Mouse (Mus musculus) adrenal gland, postnatal 14 days (tissue): ENCODE measurements at regions not wholly inside any gene's neighbourhood (a gene's known extent, or its start where the extent isn't known, plus 50 kb on each side); places are given as distances from the start of the nearest gene placed in this dataset.
"Not testable (repeated sequence)": the region's sequence is repeated elsewhere in the genome, so short reads cannot be mapped to it uniquely, and the experiment has no call there.

Experiments
- DNase-seq: peaks from one replicate; pipeline ENCODE4 v3.0.0; 2021; ENCODE audit warnings: mixed read lengths

DNA sequence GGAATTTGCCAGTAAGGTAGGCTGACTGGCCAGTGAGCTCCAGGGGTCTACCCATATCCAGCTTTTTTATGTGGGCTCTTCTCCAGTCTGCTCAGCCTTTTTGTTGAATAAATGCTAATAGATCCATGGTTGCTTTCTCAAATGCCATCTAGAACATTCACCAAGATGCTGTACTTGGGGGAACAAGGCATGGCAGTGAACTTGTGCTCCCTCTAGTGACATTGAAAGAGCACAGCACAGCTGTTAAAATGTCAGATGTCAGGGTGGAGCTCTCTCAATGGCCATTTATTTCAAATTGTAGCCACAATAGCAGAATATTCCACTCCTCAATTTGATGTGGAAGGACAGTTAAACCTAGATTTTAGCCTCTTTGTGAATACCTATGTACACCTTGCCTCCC lies 86.3 kb downstream of the Kcnk1 start:
- no peak for DNase-seq

DNA sequence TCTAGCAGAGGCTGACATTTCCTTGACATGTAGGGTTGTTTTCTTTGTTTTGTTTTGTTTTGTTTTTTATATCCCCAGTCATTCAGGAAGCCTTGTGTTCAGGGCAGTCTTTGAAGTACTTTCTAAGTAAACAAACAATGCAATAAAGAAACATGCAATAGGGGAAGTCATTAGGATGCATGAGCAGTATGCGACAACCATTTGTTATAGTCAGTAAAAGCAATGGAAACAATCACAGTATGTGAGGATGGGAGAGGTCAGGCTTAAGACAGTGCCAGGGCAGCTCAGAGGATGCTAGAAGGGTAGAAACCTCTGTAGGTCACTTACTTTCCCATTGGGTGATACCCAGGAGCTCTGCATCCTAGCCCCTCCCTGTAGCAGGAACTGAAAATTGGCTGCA lies 87.9 kb downstream of the Kcnk1 start:
- DNase-seq: no peak

DNA sequence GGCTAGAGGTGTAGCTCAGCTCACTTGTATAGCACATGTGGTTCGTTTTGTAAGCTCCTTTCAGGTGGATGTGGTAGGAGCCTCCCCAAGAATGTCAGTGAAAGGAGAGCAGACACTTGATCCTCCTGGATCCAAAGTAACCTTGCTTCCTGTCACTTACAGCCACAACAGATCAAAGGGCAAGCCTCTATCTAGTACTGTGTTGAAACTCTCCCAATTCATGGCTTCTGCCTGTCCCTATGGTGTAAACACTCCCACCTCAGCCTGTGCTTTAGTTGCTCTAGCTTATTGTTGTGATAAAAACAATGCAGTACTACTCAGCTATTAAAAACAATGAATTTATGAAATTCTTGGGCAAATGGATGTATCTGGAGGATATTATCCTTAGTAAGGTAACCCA lies 95.8 kb downstream of the Kcnk1 start:
- no peak for DNase-seq

DNA sequence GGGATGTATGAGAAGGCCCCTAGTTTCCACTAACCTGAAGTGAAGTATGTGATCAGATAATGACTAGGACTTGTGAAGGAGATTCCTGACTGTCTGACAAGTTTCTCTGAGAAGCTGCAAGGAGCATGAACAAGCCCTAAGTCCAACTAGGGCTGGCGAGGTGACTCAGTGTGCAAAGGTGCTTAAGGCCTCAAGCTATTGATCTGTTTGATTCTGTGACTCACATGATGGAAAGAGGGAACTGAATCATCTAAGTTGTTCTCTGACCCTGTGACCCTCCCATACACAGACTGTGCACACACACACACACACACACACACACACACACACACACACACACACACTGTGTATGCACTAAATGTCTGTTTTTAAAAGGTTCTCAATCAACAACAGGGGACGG lies 99.0 kb downstream of the Kcnk1 start:
- DNase-seq: no peak

DNA sequence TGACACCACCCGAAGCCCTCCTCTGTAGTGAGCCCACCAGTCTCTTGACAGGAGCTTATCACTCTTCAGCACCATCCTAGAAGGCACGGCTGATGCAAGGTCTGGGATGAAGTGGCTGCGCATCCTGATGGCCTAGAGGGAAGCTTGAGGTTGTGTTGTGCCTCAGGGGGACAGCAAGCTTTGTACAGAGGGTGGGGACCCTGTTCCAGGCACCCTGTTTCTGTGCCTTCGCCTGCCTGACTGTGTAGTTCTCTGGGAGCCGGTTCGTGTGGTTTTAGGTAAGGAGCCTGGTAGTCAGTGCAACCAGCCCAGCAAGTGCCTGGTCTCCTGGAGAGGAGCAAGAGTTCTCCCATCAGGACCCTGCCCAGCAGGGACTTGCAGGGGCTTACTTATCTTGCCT lies 101.1 kb downstream of the Kcnk1 start:
- DNase-seq: no peak

DNA sequence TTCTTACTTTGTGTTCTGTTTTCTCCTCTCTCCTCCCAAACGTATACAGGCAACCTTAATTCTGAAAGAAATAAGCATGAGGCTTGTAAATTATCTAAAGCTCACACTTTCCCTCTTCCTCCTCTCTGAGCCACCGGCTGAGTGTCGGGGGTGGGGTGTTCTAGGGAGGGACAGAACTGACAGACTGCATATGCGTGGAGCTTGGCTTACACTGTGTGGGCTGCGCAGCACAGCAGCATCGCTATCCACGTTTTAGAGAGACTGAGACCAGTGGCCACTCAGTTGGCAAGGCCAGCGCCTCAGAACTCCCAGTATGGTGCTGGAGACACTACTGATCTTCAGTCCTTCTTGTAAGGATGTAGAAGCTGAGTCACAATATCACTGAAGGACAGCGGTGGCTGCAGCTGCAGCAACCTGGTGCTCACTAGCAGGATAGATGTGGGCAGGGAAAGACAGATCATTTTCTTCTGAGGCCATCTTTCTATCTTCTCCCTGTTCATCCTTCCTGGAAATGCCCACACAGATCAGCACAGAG lies 101.7 kb downstream of the Kcnk1 start:
- DNase-seq: no peak

DNA sequence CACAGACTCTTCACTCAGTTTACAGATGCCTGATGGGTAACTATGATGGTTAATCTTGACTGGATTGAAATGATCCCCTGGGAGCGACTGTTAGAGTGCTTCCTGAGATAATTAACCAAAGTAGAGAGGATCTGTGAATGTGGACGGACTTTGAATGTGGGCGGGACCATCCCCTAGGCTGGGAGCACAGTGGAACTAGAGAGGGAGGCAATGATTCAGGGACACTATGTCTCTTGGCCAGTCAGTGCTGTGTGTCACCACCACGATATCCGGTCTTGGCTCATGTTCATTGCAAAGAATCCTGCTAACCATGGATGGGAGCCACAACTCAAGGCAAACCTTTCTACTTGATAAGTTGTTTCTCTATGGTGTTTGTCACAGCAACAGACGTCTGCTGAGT lies 103.9 kb downstream of the Kcnk1 start:
- no peak for DNase-seq

DNA sequence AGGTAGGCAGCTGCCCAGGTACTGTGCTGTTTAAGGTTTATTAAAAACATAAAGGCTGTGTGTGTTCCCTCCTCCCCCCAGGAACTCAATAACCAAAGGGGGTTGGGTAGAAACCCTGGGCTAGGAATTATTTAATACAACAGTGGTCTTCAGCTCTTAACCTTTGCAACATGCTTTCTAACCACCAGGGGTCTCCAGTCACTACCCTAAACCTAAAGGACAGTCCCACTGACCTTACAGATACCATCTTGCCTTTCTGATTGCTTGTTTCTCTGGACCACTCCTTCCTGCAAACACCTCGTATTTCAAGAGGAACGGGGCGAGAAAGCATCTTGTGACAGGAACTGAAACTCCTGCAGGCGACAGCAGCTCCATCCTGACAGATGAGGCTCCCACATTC lies 104.9 kb downstream of the Kcnk1 start:
- no peak for DNase-seq

DNA sequence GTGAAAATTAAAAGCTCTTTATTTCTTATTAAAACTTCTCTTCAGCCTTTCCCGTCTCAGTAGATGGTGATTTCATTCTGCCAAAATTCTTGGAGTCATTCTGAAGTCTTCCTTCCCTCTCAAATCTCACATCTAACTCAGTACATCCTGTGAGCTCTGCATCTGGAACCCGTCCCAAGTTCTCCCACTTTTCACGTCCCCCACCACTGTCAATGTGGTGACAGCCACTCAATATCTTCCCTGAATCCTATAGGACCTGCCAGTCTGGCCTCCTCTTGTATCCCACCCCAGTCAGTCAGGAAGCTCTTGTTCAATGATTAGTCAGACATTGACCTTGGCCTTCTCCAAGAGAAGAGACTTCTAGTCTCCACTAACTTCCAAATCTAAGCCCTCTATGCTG lies 110.1 kb downstream of the Kcnk1 start:
- DNase-seq: no peak

DNA sequence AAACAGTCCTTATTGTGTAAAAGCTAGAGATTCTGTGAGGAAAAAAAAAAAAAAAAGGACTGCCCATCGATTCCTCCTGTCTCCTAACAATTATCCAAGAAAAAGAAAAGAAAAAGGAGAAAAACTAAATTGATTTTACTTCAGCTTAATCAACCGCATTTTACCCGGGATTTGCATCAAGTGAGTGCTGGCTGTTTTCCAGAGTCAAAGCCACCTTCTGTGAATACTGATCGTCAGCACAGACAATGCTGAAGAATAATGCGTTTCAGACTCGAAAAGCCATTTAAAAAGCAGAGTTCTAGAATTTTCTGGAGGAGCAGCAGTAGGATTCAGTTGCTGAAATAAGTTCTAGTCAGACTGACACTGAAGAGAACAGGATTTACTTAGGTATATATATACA lies 131.1 kb downstream of the Kcnk1 start:
- no peak for DNase-seq

DNA sequence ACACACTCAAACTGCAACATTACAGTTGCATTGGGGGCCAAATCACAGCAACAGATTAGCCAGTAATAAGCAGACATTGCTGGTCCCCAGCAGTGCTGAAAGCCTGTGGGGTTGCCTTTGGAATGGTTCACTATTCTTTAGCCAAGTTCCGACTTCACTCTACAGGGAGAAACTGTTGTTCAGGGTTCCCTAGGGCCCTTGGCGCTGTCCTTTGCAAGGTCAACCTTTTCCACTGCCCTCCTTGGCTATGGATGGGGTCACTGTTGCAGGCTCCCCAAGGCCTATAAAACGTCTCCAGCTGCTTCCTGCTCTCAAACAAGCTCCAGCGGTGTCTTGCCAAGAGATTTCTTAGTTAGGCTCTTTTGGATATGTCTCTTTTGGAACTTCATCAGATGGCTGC lies 137.1 kb downstream of the Kcnk1 start:
- peak; percentile 39 for DNase-seq

DNA sequence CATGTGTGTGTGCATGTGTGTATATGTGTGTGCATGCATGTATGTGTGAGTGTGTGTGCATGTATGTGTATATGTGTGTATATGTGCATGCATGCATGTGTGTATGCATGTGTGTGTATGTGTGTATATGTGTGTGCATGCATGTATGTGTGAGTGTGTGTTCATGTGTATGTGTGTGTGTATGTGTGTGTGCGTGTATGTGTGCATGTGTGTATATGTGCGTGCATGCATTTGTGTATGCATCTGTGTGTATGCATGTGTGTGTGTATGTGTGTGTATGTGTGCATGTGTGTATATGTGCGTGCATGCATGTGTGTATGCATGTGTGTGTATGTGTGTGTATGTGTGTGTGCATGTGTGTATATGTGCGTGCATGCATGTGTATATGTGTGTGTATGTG lies 137.9 kb downstream of the Kcnk1 start:
- not testable (repeated sequence) for DNase-seq

DNA sequence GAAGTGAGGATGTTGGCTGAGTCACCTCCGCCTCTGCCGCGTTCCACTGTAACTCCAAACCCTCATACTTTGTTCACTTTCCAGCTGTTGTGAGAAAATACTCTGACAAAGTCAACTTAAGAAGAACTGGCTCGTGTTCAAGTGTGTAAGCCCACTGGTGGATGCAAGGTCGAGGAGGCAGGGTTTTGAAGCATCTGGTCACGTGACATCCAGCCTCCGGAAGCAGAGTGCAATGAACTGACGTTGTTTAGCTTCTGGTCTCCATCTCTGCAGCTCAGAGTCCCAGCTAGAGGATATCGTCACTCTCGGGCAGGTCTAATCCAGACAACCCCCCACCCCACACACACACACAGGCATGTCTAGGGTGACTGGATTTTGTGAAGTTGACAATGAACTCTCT lies 140.1 kb downstream of the Kcnk1 start:
- DNase-seq: no peak

DNA sequence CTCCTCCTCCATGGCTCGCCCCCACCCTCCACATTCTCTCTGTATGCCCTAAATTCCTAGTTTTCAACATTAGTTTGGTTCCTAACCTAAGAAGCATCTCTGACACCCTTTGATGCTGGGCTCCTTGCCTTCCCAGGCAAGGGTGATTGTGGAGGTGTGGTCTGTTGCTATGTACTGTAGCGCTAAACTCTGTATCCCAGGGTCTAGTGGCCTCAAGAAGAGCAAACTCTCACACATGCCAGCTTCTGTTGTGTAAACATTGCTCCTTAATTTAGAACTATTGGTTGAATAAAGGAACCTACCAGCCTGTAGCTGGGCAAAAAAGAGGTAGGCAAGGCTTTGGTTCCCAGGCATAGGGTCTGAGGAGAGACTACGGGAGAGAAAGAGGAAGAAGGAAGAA lies 140.6 kb downstream of the Kcnk1 start:
- no peak for DNase-seq

DNA sequence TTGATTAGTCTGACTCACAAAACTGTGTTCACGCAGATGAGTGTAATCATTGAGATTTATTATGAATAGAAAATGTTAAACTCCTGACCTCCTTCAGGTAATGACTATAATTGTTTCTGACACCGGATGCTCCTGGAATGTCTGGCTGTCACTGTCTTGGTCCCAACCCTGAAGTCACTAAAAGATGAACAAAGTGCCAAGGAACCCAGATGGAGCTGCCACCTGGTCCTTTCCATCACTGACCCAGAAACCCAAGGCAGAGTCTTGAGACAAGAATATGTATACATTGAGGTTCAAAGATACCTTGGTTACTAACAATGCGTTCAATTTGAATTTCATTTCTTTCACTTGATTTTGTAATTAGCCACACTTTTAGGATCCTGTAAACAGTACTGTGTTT lies 142.0 kb downstream of the Kcnk1 start:
- DNase-seq: no peak

DNA sequence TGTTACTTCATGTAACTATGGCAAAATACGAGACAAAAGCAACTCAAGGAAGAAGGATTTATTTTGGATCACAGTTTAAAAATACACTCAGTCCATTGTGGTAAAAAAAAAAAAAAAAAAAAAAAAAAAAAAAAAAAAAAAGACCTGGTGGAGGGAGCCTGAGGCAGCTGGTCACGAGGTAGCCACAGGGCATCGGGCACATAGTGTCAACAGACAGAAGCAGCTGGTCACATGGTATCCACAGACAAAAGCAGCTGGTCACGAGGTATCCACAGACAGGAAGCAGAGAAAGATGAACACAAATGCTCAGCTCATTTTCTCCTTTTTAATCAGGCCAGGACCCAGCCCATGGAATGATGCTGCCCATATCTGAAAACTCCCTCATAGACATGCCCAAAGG lies 142.5 kb downstream of the Kcnk1 start:
- no peak for DNase-seq

DNA sequence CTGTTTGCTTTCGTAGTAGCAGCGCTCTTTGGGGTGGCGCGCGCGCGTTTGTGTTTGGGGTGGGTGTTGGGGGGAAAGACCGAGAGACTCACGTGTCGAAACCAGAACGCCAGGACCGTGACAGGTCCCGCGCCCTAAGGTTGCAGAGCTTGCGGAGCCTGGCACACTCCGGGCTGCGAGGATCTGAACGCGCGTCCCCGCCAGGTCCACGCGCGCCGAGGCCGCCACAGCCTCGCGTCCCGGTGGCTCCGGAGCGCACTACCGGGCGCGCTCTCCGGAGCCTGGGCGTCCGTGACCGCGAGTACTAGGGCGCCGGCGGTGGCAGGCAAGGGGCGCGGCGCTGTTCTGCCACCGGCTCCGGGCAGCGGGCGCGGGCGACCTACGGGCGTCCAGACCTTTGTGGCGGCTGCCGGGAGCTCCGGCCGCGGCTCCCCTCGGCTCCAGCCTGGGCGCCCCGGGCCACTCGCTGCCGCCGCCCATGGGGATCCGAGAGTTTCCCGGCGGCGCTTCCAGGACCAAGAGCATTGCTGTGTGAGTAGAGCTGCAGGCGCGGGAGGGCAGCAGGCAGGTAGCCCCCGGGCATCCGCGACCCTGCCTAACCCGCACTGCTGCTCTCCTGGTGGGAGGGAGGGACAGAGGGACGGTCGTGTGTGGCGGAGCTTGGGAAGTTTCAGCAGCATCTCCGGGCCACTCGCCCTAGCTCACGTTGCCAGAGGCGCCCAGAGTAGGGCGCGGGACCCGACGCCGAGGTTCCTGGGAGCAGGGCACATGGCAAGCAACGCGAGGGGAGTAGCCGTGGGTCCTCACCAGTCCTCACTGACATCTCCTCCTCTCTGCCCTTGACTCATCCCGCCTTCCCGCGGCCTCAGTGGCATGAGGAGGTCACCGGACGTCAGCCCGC lies 143.9 kb downstream of the Kcnk1 start:
- peak; percentile 36 for DNase-seq

DNA sequence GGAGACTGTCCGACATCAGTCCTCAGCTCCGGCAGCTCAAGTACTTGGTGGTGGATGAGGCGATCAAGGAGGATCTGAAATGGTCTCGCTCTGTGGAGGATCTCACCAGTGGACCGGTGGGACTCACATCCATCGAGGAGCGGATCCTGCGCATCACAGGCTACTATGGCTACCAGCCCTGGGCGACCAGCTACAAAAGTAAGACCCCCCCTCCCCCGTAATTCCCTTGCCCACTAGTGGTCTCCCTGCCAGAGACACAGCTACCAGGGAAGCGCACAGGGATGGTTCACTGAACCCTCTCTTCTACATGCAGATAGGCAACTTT lies 144.5 kb downstream of the Kcnk1 start:
- no peak for DNase-seq

DNA sequence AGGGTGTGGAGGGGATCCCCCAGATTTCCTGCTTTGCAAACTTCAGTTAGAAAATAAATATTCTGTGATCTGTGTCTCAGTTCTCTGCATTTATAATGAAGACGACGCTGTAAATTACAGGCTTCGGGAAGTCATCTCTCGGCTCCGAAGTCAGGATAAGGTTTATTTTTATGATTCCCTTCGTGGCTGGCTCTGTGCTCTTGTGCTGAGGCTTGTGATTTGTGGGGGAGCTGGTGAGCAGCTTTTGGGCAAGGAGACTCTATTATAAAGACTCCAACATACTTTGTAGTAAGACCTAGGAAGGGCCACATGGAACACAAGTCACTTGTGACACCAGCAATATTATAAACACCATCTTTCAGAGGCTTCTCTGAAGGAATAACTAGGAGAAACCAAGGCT lies 146.0 kb downstream of the Kcnk1 start:
- DNase-seq: no peak

DNA sequence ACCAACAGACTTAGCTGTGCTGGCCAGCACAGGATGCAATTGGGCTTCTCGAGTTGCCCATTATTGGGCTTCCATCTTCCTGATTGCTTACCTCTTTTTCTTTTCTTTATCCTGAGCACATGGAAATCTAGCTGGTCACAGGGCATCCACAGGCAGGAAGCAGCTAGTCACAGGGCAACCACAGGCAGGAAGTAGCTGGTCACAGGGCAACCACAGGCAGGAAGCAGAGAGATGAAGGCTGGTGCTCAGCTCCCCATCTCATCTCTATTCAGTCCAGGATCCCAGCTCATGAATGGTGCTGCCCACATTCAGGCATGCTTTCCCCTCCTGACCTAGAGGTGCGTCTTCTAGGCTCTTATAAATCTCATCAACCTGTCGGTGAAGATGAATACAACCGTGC lies 146.8 kb upstream of the Slc35f3 start:
- DNase-seq: no peak

DNA sequence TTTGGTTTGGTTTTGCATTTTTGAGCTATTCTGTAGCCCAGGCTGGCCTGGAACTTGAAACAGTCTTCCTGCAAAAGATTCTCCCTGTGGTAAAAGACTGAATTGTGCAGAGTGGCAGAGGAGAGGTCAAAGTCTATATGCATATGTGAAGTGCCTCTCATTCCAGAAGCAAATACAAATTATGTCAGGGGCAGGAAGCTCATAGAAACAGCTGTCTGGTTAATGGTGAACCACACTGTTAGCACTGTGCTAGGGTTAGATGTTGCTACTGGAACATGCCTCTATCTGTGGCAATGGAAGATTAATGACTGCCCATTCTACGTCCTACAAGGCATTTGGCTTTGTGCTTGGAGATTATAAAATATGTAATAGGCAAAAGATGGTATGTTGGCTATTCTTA lies 144.4 kb upstream of the Slc35f3 start:
- no peak for DNase-seq

DNA sequence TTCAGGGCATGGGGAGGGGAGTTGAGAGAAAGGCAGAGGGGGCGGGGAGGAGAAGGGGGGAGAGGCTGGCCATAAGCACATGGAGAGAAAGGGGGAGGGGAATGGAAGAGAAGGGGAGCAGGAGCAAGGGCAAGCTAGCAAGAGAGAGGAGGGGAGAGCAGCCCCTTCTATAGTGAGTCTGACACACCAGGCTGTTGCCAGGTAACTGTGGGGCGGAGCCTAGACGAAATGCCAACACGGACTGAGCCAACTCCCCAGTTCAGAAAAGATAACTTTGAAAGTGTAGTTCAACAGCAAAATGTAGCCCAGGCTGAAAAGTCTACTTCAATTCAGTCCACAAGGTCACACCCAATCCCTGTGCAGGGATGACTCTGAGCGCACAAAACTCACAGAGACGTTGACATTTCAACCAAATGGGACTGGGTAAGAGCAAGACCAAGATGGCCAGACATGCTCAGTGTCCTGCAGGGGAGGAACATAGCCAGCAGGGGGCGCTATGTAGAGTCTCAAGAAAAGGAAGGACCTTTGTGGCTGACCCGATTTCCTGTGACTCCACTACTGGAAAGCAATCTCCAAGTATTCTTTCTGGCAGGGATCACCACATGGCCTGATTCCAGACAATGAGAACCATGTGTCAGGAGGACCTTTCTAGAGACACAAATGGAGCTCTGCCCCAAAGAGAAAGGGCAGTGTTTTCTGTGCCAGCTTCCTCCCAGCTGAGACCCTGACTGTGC lies 140.7 kb upstream of the Slc35f3 start:
- peak; percentile 56 for DNase-seq

DNA sequence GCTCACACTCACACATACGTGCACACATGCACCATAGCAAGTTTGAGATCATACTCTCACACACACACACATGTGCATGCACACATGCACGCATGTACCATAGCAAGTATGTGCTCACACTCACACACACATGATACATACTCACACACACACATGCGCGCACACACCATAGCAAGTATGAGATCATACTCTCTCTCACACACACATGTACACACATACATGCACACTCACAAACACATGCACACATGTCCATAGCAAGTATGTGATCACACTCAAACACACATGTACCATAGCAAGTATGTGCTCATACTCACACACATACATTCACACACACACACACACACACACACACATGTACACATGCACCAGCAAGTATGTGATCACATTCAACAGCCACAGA lies 138.9 kb upstream of the Slc35f3 start:
- no peak for DNase-seq
